8 mouse cellular contexts compared by ENCODE assay signal in genomic region chrX:52949713-52950112, GRCm38 (mm10). TPM values are rescaled to one million over a fixed set of nuclear protein-coding genes. Genes with fewer than 3 reads are reported as not detected.
DNase-seq lines count a peak whose midpoint lies in the region; ATAC-seq lines count a peak whose summit lies in the region.

No protein-coding gene starts in this region.

- intact Hi-C loops in gastrocnemius, postnatal 14 days (cut with DNase I; ENCODE audit: low total_unique reads) = no loop called here

- DNase-seq in heart, postnatal 4 days = peak; percentile 10
- DNase-seq in heart, adult 11 months = no peak
- DNase-seq in urinary bladder, postnatal 14 days (ENCODE audit: low spot score) = peak; percentile 5
- no peak for DNase-seq in urinary bladder, adult 2 months (ENCODE audit: low spot score)
- DNase-seq in gastrocnemius, postnatal 14 days = no peak
- no peak for DNase-seq in left cerebral cortex, adult 9 months (ENCODE audit: low spot score in 2 of 2)
- no peak for DNase-seq in left cerebral cortex, adult 11 months (ENCODE audit: low spot score)

- peak; percentile 76 for ATAC-seq in granulocyte monocyte progenitor cell, adult 5-6 weeks (replicated peaks; ENCODE audit: poor library complexity, severe bottlenecking)

RNA-seq across cellular contexts. Expression of gene Phf6, which starts 37.6 kb away (rescaled TPM):
- total RNA-seq in heart, postnatal 4 days (2021) = 1 to 10 TPM; 8.8 to 9.5 TPM
- polyA plus RNA-seq in urinary bladder, adult 2 months (2012; rRNA removed) = 10.1 and 10.3 TPM in 2 replicates
- 26.8 and 37.3 TPM in 2 replicates for total RNA-seq in granulocyte monocyte progenitor cell, adult 5-6 weeks (2014; fragmentation: Nextera tagmentation)
- total RNA-seq in granulocyte monocyte progenitor cell, adult 5-6 weeks (2017) = 36.9 and 44.8 TPM in 2 replicates
- 1 to 10 TPM; 2.7 to 4.1 TPM for total RNA-seq in gastrocnemius, postnatal 14 days (2021)

RNA-seq across cellular contexts. Expression of gene Hprt, which starts 38.2 kb away (rescaled TPM):
- 100 to 1,000 TPM; 105 to 128 TPM for total RNA-seq in heart, postnatal 4 days (2021)
- 107 and 118 TPM in 2 replicates for polyA plus RNA-seq in urinary bladder, adult 2 months (2012; rRNA removed)
- 260 and 308 TPM in 2 replicates for total RNA-seq in granulocyte monocyte progenitor cell, adult 5-6 weeks (2014; fragmentation: Nextera tagmentation)
- 398 and 447 TPM in 2 replicates for total RNA-seq in granulocyte monocyte progenitor cell, adult 5-6 weeks (2017)
- 10 to 100 TPM; 28.2 to 32.2 TPM for total RNA-seq in gastrocnemius, postnatal 14 days (2021)

Comparison
In these comparisons a context has a peak if more than half of its experiments do, and no peak if none do; other contexts are left out.
1. DNase-seq: peak in heart, postnatal 4 days (single experiment) and urinary bladder, postnatal 14 days (single experiment); none in heart, adult 11 months (single experiment), urinary bladder, adult 2 months (single experiment), gastrocnemius, postnatal 14 days (single experiment), left cerebral cortex, adult 9 months (0 of 2) and left cerebral cortex, adult 11 months (single experiment).